Mouse (Mus musculus) ES-E14 (cell line): ENCODE results near the gene Btbd11.

Source experiments
- HCFC1 ChIP-seq: IDR thresholded peaks from 2 replicates; pipeline ENCODE4 v1.6.1; 2012; ENCODE audit warnings: low read length, inconsistent platforms, borderline replicate concordance; ENCODE audit not compliant: insufficient read depth
- MAFK ChIP-seq: IDR thresholded peaks from 2 replicates; pipeline ENCODE4 v1.6.1; 2014; ENCODE audit warnings: mild to moderate bottlenecking, low read depth, low read length, inconsistent platforms; ENCODE audit not compliant: insufficient read depth

GRCm38 (mm10) chr10:85541481-85541880 is 154.9 kb downstream of the Btbd11 start:
- TF ChIP-seq HCFC1: no peak
- TF ChIP-seq MAFK: no peak
